In the genomic region with DNA sequence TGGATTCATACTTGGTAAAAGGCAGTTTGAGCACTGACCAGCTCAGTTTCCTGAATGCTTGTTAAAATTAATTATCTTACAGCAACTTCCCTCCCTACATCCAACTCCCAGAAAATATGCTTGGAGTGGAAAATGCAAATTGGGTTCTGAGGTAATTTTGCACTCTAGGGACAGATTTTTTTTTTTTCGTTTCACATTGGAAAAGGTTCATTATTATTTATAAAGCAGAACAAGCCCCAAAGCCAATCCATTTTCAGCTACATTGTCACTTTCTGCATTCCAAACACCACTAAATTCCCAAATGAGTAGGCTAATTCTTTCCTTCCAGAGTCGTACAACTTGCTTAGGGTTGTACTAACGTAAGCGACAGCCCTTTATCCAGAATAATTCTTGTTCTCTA, we compare ENCODE assay signal across 23 mouse cellular contexts. TPM values are rescaled to one million over a fixed set of nuclear protein-coding genes. Genes with fewer than 3 reads are reported as not detected.
DNase-seq lines count a peak whose midpoint lies in the region; ATAC-seq and TF ChIP-seq lines count a peak whose summit lies in the region.
"Had no signal": no experiment of that assay in that cellular context is flagged by ENCODE, and none has a peak within 500 bp of the region (broad histone marks: within the 10 kb centered on the region; RNA-seq: fewer than 3 reads in every experiment).

No protein-coding gene starts in this region.

- no peak overlapping the region for H3K9ac ChIP-seq in hindbrain, embryonic 14.5 days
- H3K9ac ChIP-seq in hindbrain, embryonic 16.5 days (ENCODE audit: low read depth, low read length): no peak overlapping the region
- no peak overlapping the region for H3K9ac ChIP-seq in midbrain, embryonic 14.5 days (replicated peaks; ENCODE audit: low read length)
- H3K9ac ChIP-seq in midbrain, embryonic 15.5 days: no peak overlapping the region
- H3K9ac ChIP-seq in liver, postnatal 0 days (replicated peaks): no peak overlapping the region
- H3K9ac ChIP-seq: forebrain, embryonic 13.5 days; heart, embryonic 12.5 days; heart, embryonic 15.5 days; intestine, embryonic 15.5 days had no signal

- H3K4me3 ChIP-seq in hindbrain, embryonic 14.5 days (replicated peaks; ENCODE audit: low read length): no peak overlapping the region
- no peak overlapping the region for H3K4me3 ChIP-seq in hindbrain, embryonic 16.5 days (ENCODE audit: low read length)
- no peak overlapping the region for H3K4me3 ChIP-seq in midbrain, embryonic 14.5 days (replicated peaks; ENCODE audit: low read depth, low read length)
- no peak overlapping the region for H3K4me3 ChIP-seq in midbrain, embryonic 10.5 days
- no peak overlapping the region for H3K4me3 ChIP-seq in midbrain, embryonic 15.5 days
- no peak overlapping the region for H3K4me3 ChIP-seq in liver, postnatal 0 days (ENCODE audit: low read depth, low read length)
- H3K4me3 ChIP-seq: forebrain, embryonic 10.5 days; forebrain, embryonic 13.5 days; heart, embryonic 12.5 days; heart, embryonic 15.5 days; intestine, embryonic 15.5 days had no signal

- no peak overlapping the region for H3K27ac ChIP-seq in hindbrain, embryonic 14.5 days
- no peak overlapping the region for H3K27ac ChIP-seq in hindbrain, embryonic 16.5 days (ENCODE audit: low read depth, low read length)
- no peak overlapping the region for H3K27ac ChIP-seq in midbrain, embryonic 14.5 days (replicated peaks; ENCODE audit: low read depth, low read length)
- H3K27ac ChIP-seq in midbrain, embryonic 10.5 days (replicated peaks): no peak overlapping the region
- H3K27ac ChIP-seq in midbrain, embryonic 15.5 days: 0 out of 2 replicates have a peak overlapping the region, but pooled peaks have one; percentile 20
- H3K27ac ChIP-seq in liver, postnatal 0 days (ENCODE audit: low read depth): no peak overlapping the region
- H3K27ac ChIP-seq: forebrain, embryonic 10.5 days; forebrain, embryonic 13.5 days; heart, embryonic 15.5 days; intestine, embryonic 15.5 days had no signal

- H3K27me3 ChIP-seq in hindbrain, embryonic 14.5 days (ENCODE audit: control insufficient read depth, insufficient read depth, low read length): no peaks in the 10 kb centered on the region
- no peaks in the 10 kb centered on the region for H3K27me3 ChIP-seq in hindbrain, embryonic 16.5 days (replicated peaks; ENCODE audit: control insufficient read depth, insufficient read depth, low read length)
- no peaks in the 10 kb centered on the region for H3K27me3 ChIP-seq in midbrain, embryonic 14.5 days (ENCODE audit: control insufficient read depth, insufficient read depth, low read length)
- H3K27me3 ChIP-seq in midbrain, embryonic 10.5 days (ENCODE audit: low read depth, poor library complexity, severe bottlenecking): no peaks in the 10 kb centered on the region
- no peaks in the 10 kb centered on the region for H3K27me3 ChIP-seq in midbrain, embryonic 15.5 days (replicated peaks)
- no peaks in the 10 kb centered on the region for H3K27me3 ChIP-seq in liver, postnatal 0 days (ENCODE audit: insufficient read depth, low read length)
- H3K27me3 ChIP-seq: forebrain, embryonic 13.5 days; heart, embryonic 12.5 days; heart, embryonic 15.5 days; intestine, embryonic 15.5 days had no signal

- no peaks in the 10 kb centered on the region for H3K36me3 ChIP-seq in hindbrain, embryonic 14.5 days (replicated peaks; ENCODE audit: control insufficient read depth, insufficient read depth)
- no peaks in the 10 kb centered on the region for H3K36me3 ChIP-seq in hindbrain, embryonic 16.5 days (ENCODE audit: control insufficient read depth, insufficient read depth, low read length)
- no peaks in the 10 kb centered on the region for H3K36me3 ChIP-seq in midbrain, embryonic 14.5 days (ENCODE audit: control insufficient read depth, insufficient read depth, low read length)
- H3K36me3 ChIP-seq in midbrain, embryonic 10.5 days: no peaks in the 10 kb centered on the region
- H3K36me3 ChIP-seq in midbrain, embryonic 15.5 days (replicated peaks): no peaks in the 10 kb centered on the region
- H3K36me3 ChIP-seq in liver, postnatal 0 days (replicated peaks; ENCODE audit: insufficient read depth, low read length): no peaks in the 10 kb centered on the region
- H3K36me3 ChIP-seq: forebrain, embryonic 10.5 days; heart, embryonic 12.5 days; heart, embryonic 15.5 days; intestine, embryonic 15.5 days had no signal

- peak; percentile 33 for DNase-seq in hindbrain, embryonic 14.5 days (ENCODE audit: low spot score)
- DNase-seq in midbrain, embryonic 14.5 days: peak; percentile 75
- no peak for DNase-seq in midbrain, embryonic 10.5 days (ENCODE audit: low spot score)
- no peak for DNase-seq in right cerebral cortex, adult 18-20 months
- DNase-seq in liver, postnatal 0 days: no peak
- DNase-seq: adrenal gland, adult 8-10 months; adrenal gland, postnatal 25 days; cerebellum, adult 18-20 months; cerebellum, adult 9-10 months; cerebellum, postnatal 14 days; gastrocnemius, postnatal 25 days; heart, adult 18-20 months; heart, postnatal 10 days; heart, postnatal 36 days had no signal

- no peak overlapping the region for H3K4me2 ChIP-seq in hindbrain, embryonic 14.5 days (replicated peaks)
- H3K4me2 ChIP-seq in hindbrain, embryonic 16.5 days (ENCODE audit: low read length): no peak overlapping the region
- H3K4me2 ChIP-seq in midbrain, embryonic 14.5 days (ENCODE audit: low read length): no peak overlapping the region
- no peak overlapping the region for H3K4me2 ChIP-seq in midbrain, embryonic 15.5 days
- H3K4me2 ChIP-seq in liver, postnatal 0 days (ENCODE audit: low read depth, low read length): no peak overlapping the region
- H3K4me2 ChIP-seq: forebrain, embryonic 13.5 days; heart, embryonic 12.5 days; heart, embryonic 15.5 days; intestine, embryonic 15.5 days had no signal

- no peak for TF ChIP-seq CTCF in liver, postnatal 0 days (IDR thresholded peaks at IDR 0.05; ENCODE audit: low read depth)

- no peak for ATAC-seq in hindbrain, embryonic 14.5 days (ENCODE audit: low FRiP score)
- no peak for ATAC-seq in hindbrain, embryonic 16.5 days
- no peak for ATAC-seq in midbrain, embryonic 14.5 days (ENCODE audit: low FRiP score, low TSS enrichment)
- peak; percentile 56; the same call in 1 of the 2 replicates for ATAC-seq in midbrain, embryonic 15.5 days (replicated peaks)
- ATAC-seq in liver, postnatal 0 days: no peak
- ATAC-seq: activated CD4-positive, CD25-positive, alpha-beta regulatory T cell, adult 4 months; CD4-positive, CD25-positive, alpha-beta regulatory T cell, adult 4 months; forebrain, embryonic 13.5 days; intestine, embryonic 15.5 days had no signal

- no peaks in the 10 kb centered on the region for H3K9me3 ChIP-seq in hindbrain, embryonic 14.5 days (ENCODE audit: control insufficient read depth, low read length)
- no peaks in the 10 kb centered on the region for H3K9me3 ChIP-seq in hindbrain, embryonic 16.5 days (ENCODE audit: control insufficient read depth, low read length)
- no peaks in the 10 kb centered on the region for H3K9me3 ChIP-seq in midbrain, embryonic 14.5 days (ENCODE audit: control insufficient read depth, low read length)
- no peaks in the 10 kb centered on the region for H3K9me3 ChIP-seq in midbrain, embryonic 10.5 days (replicated peaks)
- H3K9me3 ChIP-seq in midbrain, embryonic 15.5 days: no peaks in the 10 kb centered on the region
- no peaks in the 10 kb centered on the region for H3K9me3 ChIP-seq in liver, postnatal 0 days (ENCODE audit: low read length)
- H3K9me3 ChIP-seq: forebrain, embryonic 10.5 days; forebrain, embryonic 13.5 days; heart, embryonic 12.5 days; heart, embryonic 15.5 days; intestine, embryonic 15.5 days had no signal

- WGBS in hindbrain, embryonic 14.5 days: 52% methylated on average over 4 of the region's 4 CpGs
- whole genome bisulfite sequencing in hindbrain, embryonic 16.5 days: 43% methylated on average over 4 of the region's 4 CpGs
- WGBS in midbrain, embryonic 14.5 days: 32% methylated on average over 4 of the region's 4 CpGs
- WGBS in midbrain, embryonic 10.5 days: 88% methylated on average over 4 of the region's 4 CpGs
- 38% methylated on average over 4 of the region's 4 CpGs for WGBS in midbrain, embryonic 15.5 days
- 82% methylated on average over 4 of the region's 4 CpGs for WGBS in liver, postnatal 0 days (ENCODE audit: insufficient replicate concordance)

- no peaks in the 10 kb centered on the region for H3K4me1 ChIP-seq in hindbrain, embryonic 14.5 days (replicated peaks; ENCODE audit: control insufficient read depth, insufficient read depth, low read length)
- no peaks in the 10 kb centered on the region for H3K4me1 ChIP-seq in hindbrain, embryonic 16.5 days (ENCODE audit: control insufficient read depth, insufficient read depth, low read depth, low read length)
- no peaks in the 10 kb centered on the region for H3K4me1 ChIP-seq in midbrain, embryonic 14.5 days (ENCODE audit: control insufficient read depth, insufficient read depth, low read length)
- no peaks in the 10 kb centered on the region for H3K4me1 ChIP-seq in midbrain, embryonic 10.5 days
- peaks cover 8% of the 10 kb centered on the region for H3K4me1 ChIP-seq in midbrain, embryonic 15.5 days
- H3K4me1 ChIP-seq in liver, postnatal 0 days (ENCODE audit: insufficient read depth): no peaks in the 10 kb centered on the region
- H3K4me1 ChIP-seq: forebrain, embryonic 10.5 days; forebrain, embryonic 13.5 days; heart, embryonic 12.5 days; heart, embryonic 15.5 days; intestine, embryonic 15.5 days had no signal

- no peak for TF ChIP-seq EP300 in liver, postnatal 0 days (IDR thresholded peaks at IDR 0.05; ENCODE audit: low read depth)

RNA-seq across cellular contexts. Expression of a gene that starts 12.7 kb away (rescaled TPM):
- polyA plus RNA-seq in hindbrain, embryonic 14.5 days (2014; fragmentation: Nextera tagmentation; extraction: Ambion mirVana): 49.6 and 51.6 TPM in 2 replicates
- 42.6 and 46.6 TPM in 2 replicates for polyA plus RNA-seq in hindbrain, embryonic 16.5 days (2015; fragmentation: Nextera tagmentation; extraction: Ambion mirVana)
- polyA plus RNA-seq in midbrain, embryonic 14.5 days (2014; fragmentation: Nextera tagmentation; extraction: Ambion mirVana): 48.2 and 52.8 TPM in 2 replicates
- polyA plus RNA-seq in midbrain, embryonic 10.5 days (2016; fragmentation: Nextera tagmentation; extraction: Ambion mirVana): 19.5 and 22.6 TPM in 2 replicates
- 50.4 and 51.4 TPM in 2 replicates for polyA plus RNA-seq in midbrain, embryonic 15.5 days (2015; fragmentation: Nextera tagmentation; extraction: Ambion mirVana)
- 4.8 and 5.8 TPM in 2 replicates for polyA plus RNA-seq in liver, postnatal 0 days (2015; fragmentation: Nextera tagmentation; extraction: Ambion mirVana)

Comparison
In these comparisons a context has a peak if more than half of its experiments do, and no peak if none do; other contexts are left out.
1. DNase-seq: peak in hindbrain, embryonic 14.5 days (single experiment) and midbrain, embryonic 14.5 days (single experiment); none in midbrain, embryonic 10.5 days (single experiment), right cerebral cortex, adult 18-20 months (single experiment) and liver, postnatal 0 days (single experiment).